Mouse (Mus musculus) liver, embryonic 18 days (tissue): ENCODE measurements around the gene Brms1l. TPM values are rescaled to one million over a fixed set of nuclear protein-coding genes. Genes with fewer than 3 reads are reported as not detected.

ENCODE experiments used
- polyA plus RNA-seq: library from polyadenylated mRNA; depleted of rRNA; stranded (reverse); fragments of >200 nt; gene quantifications from 2 replicates; pipeline ENCODE4 v1.2.3, GENCODE M21; 2012; rRNA removed

Gene Brms1l
- 9.5 and 11.7 TPM in 2 replicates for polyA plus RNA-seq

GRCm38 (mm10) chr12:55836199-55836951, at the start of gene Brms1l:
Gene Brms1l (plus strand): TSS chr12:55836324.

GRCm38 (mm10) chr12:55820661-55821314, 15.3 kb upstream of the Brms1l start, which contains the start of gene Ralgapa1:
Gene Ralgapa1 (minus strand): TSS chr12:55821167.

Other genes starting within 250 kb of the Brms1l start
- not detected in 2 replicates for gene Insm2, start 236.9 kb upstream of the Brms1l start, polyA plus RNA-seq
- 8.2 and 8.7 TPM in 2 replicates for gene Ralgapa1, start 15.2 kb upstream of the Brms1l start, polyA plus RNA-seq